Mouse (Mus musculus) midbrain, postnatal 0 days (tissue): Measurements from ENCODE around the gene Gpr183. TPM values are rescaled to one million over a fixed set of nuclear protein-coding genes. Genes with fewer than 3 reads are reported as not detected.

Experiments used
- ATAC-seq: fragments of 200-750 bp; cut with Nextera tagmentation; 2 replicates; pipeline ENCODE4 v1.8.0; 2017; ENCODE audit warnings: moderate number of reproducible peaks, mild to moderate bottlenecking, moderate TSS enrichment, moderate library complexity; ENCODE audit not compliant: low FRiP score
- DNase-seq: peaks from one replicate; pipeline ENCODE4 v3.0.0-alpha.2; 2015; ENCODE audit warnings: low spot score
- H3K27ac ChIP-seq: fragments of 300-500 bp; sonication (generic); 2 replicates; pipeline ENCODE4 v1.5.1; 2014; ENCODE audit warnings: low read depth, mild to moderate bottlenecking, low read length, mixed read lengths
- H3K27me3 ChIP-seq: fragments of 300-500 bp; sonication (generic); 2 replicates; pipeline ENCODE4 v1.6.1; 2014; ENCODE audit warnings: low read length, control low read depth, mixed read lengths; ENCODE audit not compliant: insufficient read depth
- H3K36me3 ChIP-seq: fragments of 300-500 bp; sonication (generic); 2 replicates; pipeline ENCODE4 v1.6.1; 2014; ENCODE audit warnings: low read length, control low read depth, mixed read lengths; ENCODE audit not compliant: insufficient read depth
- H3K4me1 ChIP-seq: fragments of 300-500 bp; sonication (generic); 2 replicates; pipeline ENCODE4 v1.6.1; 2014; ENCODE audit warnings: mild to moderate bottlenecking, control low read depth, antibody characterized with exemption, low read length, mixed read lengths; ENCODE audit not compliant: insufficient read depth
- H3K4me2 ChIP-seq: fragments of 300-500 bp; sonication (generic); 2 replicates; pipeline ENCODE4 v1.6.1; 2014; ENCODE audit warnings: low read depth, mild to moderate bottlenecking, low read length, mixed read lengths; ENCODE audit not compliant: poor library complexity, severe bottlenecking
- H3K4me3 ChIP-seq: fragments of 300-500 bp; sonication (generic); 2 replicates; pipeline ENCODE4 v1.5.1; 2014; ENCODE audit warnings: low read depth, mild to moderate bottlenecking, low read length, moderate library complexity
- H3K9ac ChIP-seq: fragments of 300-500 bp; sonication (generic); replicated peaks from 2 replicates; pipeline ENCODE4 v1.6.1; 2014; ENCODE audit warnings: mild to moderate bottlenecking, low read length, moderate library complexity, mixed read lengths; ENCODE audit not compliant: poor library complexity, severe bottlenecking
- H3K9me3 ChIP-seq: fragments of 300-500 bp; sonication (generic); 2 replicates; pipeline ENCODE4 v1.6.1; 2016; ENCODE audit warnings: low read length, control low read depth
- CTCF ChIP-seq: IDR thresholded peaks from 2 replicates; pipeline ENCODE4 v1.5.1; 2016; ENCODE audit warnings: antibody characterized with exemption, mild to moderate bottlenecking
- WGBS: fragments of 180-500 bp; shearing (Covaris S2); extraction: QIAGEN DNeasy Blood & Tissue Kit; methylation state at CpG from one replicate; pipeline ENCODE4 v1.1.7; 2014; 5-methylcytosine and 5-hydroxymethylcytosine counted together
- polyA plus RNA-seq: library from polyadenylated mRNA; unstranded; fragments of >200 nt; fragmentation: Nextera tagmentation; extraction: Ambion mirVana; gene quantifications from 2 replicates; pipeline ENCODE4 v1.2.1, GENCODE M21; 2015
- total RNA-seq: library from RNA; depleted of rRNA; stranded (reverse); fragments of >200 nt; gene quantifications from 2 replicates; pipeline ENCODE4 v1.2.3, GENCODE M21; 2014

Gpr183 gene
- total and polyA plus RNA-seq, 2 experiments from 2014 or later = 0.49 to 1.3 TPM

DNA sequence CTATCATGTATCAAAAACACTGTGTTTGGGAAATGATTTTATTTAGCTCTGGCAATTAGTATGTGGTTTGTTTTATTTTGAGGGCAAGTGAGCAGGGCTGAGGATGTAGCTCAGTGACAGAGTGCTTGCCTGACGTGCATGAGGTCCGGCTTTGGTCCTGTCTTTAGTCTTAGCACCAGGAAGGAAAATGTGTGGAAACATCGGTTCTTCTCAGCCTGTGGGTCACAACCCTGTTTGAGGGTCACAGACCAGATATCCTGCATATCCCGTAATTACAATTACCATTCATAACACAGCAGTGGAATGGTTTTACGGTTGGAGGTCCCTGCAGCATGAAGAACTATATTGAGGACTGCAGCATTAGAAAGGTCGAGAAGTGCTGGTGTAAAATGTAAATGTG is 21.0 kb upstream of the Gpr183 start:
- TF ChIP-seq CTCF = no peak
- Histone ChIP-seq H3K9me3 (no peaks in the 10 kb centered on the region), H3K27ac (no peak overlapping the region), H3K4me1 (no peaks in the 10 kb centered on the region), H3K9ac (no peak overlapping the region), H3K27me3 (no peaks in the 10 kb centered on the region), H3K36me3 (no peaks in the 10 kb centered on the region), H3K4me3 (no peak overlapping the region), H3K4me2 (no peak overlapping the region)
- no peak for ATAC-seq
- no peak for DNase-seq
- WGBS = 86% methylated on average over 6 of the region's 6 CpGs

DNA sequence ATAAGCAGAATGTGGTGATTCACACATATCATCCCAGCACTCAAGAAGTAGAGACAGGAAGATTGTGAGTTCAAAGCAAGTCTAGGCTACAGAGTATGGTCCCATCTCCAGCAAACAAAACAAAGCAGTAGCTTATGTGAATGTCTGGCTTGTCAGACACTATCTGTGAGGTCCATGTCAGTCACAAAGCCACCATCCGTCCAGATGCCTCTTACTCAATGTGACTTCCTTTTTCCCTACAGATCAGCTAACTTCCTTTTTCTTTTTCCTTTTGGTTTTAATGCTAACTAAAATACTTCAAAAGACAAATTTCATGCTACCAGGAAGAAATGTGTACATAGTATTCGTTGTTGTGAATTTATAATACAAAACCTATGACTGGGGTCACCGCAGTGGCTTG is 20.5 kb upstream of the Gpr183 start:
- no peak for ATAC-seq
- Histone ChIP-seq H3K4me2 (no peak overlapping the region), H3K4me1 (no peaks in the 10 kb centered on the region), H3K9me3 (no peaks in the 10 kb centered on the region), H3K36me3 (no peaks in the 10 kb centered on the region), H3K27ac (no peak overlapping the region), H3K4me3 (no peak overlapping the region), H3K27me3 (no peaks in the 10 kb centered on the region), H3K9ac (no peak overlapping the region)
- no peak for TF ChIP-seq CTCF
- WGBS = 82% methylated on average over 3 of the region's 3 CpGs
- DNase-seq = no peak

DNA sequence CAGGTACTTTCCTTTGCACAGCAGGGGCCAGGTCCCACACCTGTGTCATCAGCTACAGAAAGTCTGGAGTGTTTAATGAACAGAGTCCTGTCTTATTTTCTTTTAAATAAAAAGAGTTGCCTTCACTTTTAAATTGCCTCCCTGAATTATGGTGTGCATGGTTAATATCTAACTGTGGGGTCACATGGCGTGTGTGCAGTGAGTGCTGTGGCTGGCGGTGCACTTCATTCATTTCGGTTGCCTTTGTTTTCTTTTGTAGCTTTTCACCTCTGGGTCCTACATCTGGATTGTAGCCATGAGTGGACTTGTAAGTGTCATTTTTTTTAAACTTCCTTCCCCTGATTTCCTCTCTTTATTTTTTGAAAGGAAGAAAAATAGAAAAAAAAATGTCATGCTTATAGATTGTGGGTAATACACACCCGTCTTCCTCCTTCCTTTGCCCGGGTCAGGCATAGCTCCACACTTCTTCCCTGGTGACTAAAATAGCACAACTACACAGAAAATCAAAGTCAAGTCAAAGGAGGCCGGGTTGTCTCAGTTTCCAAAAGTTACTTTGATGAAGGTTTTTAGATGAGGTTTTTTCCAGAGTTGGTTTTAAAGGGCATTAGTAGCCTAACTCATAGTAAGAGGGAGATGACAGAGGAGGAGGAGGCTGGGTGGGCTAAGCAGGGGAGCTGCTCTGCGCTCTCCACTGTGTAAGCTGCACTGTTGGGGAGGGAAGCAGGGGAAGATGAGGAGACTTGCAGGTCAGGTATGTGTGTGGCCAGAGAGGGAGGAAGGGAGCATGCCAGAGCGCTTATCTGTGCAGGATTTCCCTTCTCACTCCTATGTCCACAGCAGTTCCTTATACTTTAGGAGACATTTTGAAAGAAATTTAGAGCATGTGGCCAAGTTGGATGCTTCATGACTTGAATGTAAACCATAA is 18.3 kb upstream of the Gpr183 start:
- H3K27me3 ChIP-seq = no peaks in the 10 kb centered on the region
- no peaks in the 10 kb centered on the region for H3K4me1 ChIP-seq
- no peak overlapping the region for H3K4me3 ChIP-seq
- H3K36me3 ChIP-seq = no peaks in the 10 kb centered on the region
- ATAC-seq (no peak), DNase-seq (no peak)
- no peak overlapping the region for H3K4me2 ChIP-seq
- no peaks in the 10 kb centered on the region for H3K9me3 ChIP-seq
- TF ChIP-seq CTCF = no peak
- H3K27ac ChIP-seq = no peak overlapping the region
- 77% methylated on average over 8 of the region's 8 CpGs for WGBS
- H3K9ac ChIP-seq = no peak overlapping the region

DNA sequence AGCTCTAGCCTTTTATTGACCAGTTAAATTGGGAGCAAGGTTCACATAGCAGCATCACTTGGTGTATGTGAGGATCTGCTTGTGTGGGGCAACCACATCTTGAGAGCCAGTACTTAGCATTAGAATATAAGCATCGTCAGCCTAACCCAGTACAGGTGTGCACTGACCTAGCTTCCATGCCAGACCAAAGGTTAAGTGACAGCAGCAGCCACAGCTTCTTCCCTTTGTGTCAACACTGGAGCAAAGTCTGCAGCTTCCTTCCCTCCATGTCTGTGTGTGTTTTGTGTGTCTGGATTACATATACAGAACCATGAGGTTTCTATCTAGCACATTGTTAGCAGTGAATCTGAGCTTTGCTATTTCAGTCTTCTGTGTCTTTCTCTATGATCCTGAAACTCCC is 16.5 kb upstream of the Gpr183 start:
- Histone ChIP-seq H3K36me3 (no peaks in the 10 kb centered on the region), H3K9me3 (no peaks in the 10 kb centered on the region), H3K4me3 (no peak overlapping the region), H3K9ac (no peak overlapping the region), H3K4me2 (no peak overlapping the region), H3K27me3 (no peaks in the 10 kb centered on the region), H3K27ac (no peak overlapping the region), H3K4me1 (no peaks in the 10 kb centered on the region)
- DNase-seq (no peak), ATAC-seq (no peak)
- TF ChIP-seq CTCF = no peak
- WGBS = 74% methylated on average over 1 of the region's 1 CpGs

DNA sequence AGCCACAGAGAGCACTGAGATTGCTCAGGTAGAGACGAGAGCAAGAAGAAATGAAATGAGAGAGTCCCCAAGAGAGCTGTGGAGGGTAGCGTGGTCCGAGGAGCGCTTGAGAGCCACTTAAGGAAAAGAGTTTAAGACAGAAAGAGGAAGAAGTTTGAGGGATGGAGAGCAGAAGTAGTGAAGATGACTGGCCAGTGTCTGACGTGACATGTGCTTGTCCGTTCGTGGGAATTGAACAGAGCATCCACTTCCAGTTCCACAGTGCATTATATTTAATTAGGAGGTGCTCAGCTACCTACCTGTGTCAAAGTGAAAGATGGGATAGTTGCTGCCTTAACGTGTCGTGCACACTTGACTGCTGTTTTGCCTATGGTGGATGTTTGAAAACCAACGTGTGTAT is 8.1 kb upstream of the Gpr183 start:
- Histone ChIP-seq H3K27me3 (no peaks in the 10 kb centered on the region), H3K4me3 (no peak overlapping the region), H3K36me3 (no peaks in the 10 kb centered on the region), H3K9ac (no peak overlapping the region), H3K4me2 (no peak overlapping the region), H3K27ac (no peak overlapping the region), H3K4me1 (no peaks in the 10 kb centered on the region), H3K9me3 (no peaks in the 10 kb centered on the region)
- 95% methylated on average over 10 of the region's 10 CpGs for WGBS
- DNase-seq (no peak), ATAC-seq (no peak)
- no peak for TF ChIP-seq CTCF

DNA sequence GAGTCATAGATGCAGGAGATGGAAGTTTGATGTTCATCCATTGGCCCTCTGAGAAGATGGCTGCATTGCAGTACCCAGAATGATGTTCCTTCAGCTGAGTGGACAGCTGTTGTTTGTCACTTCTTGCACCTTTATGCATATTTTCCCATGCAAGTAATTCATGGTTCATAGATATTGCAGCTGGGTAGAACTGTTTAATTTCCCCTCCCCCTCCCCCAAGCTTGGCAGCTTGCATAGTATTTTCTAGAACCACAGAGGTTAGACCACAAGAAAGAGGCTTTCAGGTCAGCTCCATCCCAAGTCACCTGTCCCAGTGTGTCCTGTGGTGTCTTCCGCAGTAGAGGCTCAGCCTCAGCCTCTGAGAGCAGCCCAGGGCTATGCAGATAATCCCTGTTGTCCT is 5.4 kb upstream of the Gpr183 start:
- no peak for TF ChIP-seq CTCF
- Histone ChIP-seq H3K27ac (no peak overlapping the region), H3K36me3 (no peaks in the 10 kb centered on the region), H3K9ac (no peak overlapping the region), H3K4me2 (no peak overlapping the region), H3K4me3 (no peak overlapping the region), H3K27me3 (no peaks in the 10 kb centered on the region), H3K4me1 (no peaks in the 10 kb centered on the region), H3K9me3 (no peaks in the 10 kb centered on the region)
- 74% methylated on average over 1 of the region's 1 CpGs for WGBS
- ATAC-seq (no peak), DNase-seq (no peak)
